Mouse (Mus musculus) CH12.LX (cell line): ENCODE measurements around the gene Rhoq.

ENCODE experiments used
- CHD1 ChIP-seq: IDR thresholded peaks from 2 replicates; pipeline ENCODE4 v1.6.1; 2012; ENCODE audit warnings: low read depth, low read length, improper control_type of control experiment, inconsistent platforms
- CTCF ChIP-seq, 2 experiments: IDR thresholded peaks in 1 of 2; conservative IDR thresholded peaks in 1 of 2; 2 replicates each; pipeline ENCODE4 v1.5.1; 2011 to 2012; ENCODE audit warnings: low read depth in 2 of 2, low read length in 2 of 2, improper control_type of control experiment in 1 of 2, inconsistent platforms in 1 of 2, mild to moderate bottlenecking in 1 of 2, moderate library complexity in 1 of 2
- POLR2A ChIP-seq: IDR thresholded peaks from 2 replicates; pipeline ENCODE4 v1.6.1; 2011; ENCODE audit warnings: low read depth, mild to moderate bottlenecking, improper control_type of control experiment, low read length
- RCOR1 ChIP-seq: conservative IDR thresholded peaks from 2 replicates; pipeline ENCODE4 v1.6.1; 2012; ENCODE audit warnings: low read depth, mild to moderate bottlenecking, inconsistent platforms, low read length, improper control_type of control experiment
- USF1 ChIP-seq: IDR thresholded peaks from 2 replicates; pipeline ENCODE4 v1.6.1; 2014; ENCODE audit warnings: low read depth, mild to moderate bottlenecking, inconsistent platforms, low read length, improper control_type of control experiment
- USF2 ChIP-seq: conservative IDR thresholded peaks from 2 replicates; pipeline ENCODE4 v1.6.1; 2011; ENCODE audit warnings: low read depth, low read length, improper control_type of control experiment
- ZKSCAN1 ChIP-seq: IDR thresholded peaks from 2 replicates; pipeline ENCODE4 v1.6.1; 2012; ENCODE audit warnings: low read depth, inconsistent platforms, low read length, improper control_type of control experiment, borderline replicate concordance
- ZMIZ1 ChIP-seq: IDR thresholded peaks from 2 replicates; pipeline ENCODE4 v1.6.1; 2012; ENCODE audit warnings: low read depth, mild to moderate bottlenecking, inconsistent platforms, low read length, improper control_type of control experiment

DNA sequence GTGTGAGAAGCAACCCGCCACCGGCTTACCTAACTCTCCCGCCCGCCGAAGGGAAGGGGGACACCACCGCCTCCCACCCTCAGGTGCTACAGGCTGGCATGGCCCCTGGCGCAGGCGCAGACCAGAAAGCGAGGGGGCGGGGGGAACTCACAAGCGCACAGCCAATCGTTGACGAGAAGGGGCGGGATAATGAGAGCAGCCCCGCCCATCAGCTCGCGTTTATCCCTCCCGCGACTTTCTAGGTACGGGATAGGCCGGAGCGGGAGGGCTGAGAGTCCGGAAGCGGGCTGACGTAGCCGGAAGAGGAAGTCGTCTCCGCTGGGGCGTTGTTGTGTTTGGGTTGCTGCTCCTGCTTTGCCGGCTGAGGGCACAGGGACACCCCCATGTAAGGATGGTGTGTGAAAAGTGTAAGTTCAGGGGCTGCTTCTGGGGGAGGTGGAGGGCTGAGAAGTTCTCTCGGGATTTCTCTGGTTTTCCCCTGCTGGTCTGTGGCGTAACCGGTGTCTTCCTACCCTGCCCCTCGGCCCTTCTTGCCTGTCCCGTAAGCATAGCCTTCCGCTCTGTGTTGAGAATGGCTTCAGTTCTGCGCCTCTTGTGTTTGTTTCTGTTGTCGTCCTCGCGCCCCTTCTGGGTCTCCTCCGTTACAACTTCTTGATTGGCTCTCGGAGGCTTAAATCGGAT, 62.5 kb downstream of the Rhoq start, which contains the start of the genes Pigf and Cript:
- no peak for TF ChIP-seq CTCF (conservative IDR thresholded peaks at IDR 0.05 in 1 of 2, IDR thresholded peaks at IDR 0.05 in 1 of 2; ENCODE audit: low read depth in 2 of 2, low read length in 2 of 2)
- no peak for TF ChIP-seq ZKSCAN1
- TF ChIP-seq USF2 = no peak
- peak; percentile 66; the same call in 1 of the 2 replicates for TF ChIP-seq CHD1
- peak; percentile 33; the same call in 1 of the 2 replicates for TF ChIP-seq ZMIZ1
- TF ChIP-seq USF1 = no peak
- TF ChIP-seq POLR2A = peak; percentile 88
- no peak; the same call in 1 of the 2 replicates for TF ChIP-seq RCOR1
